Mouse (Mus musculus) erythroblast, embryonic 14.5 days (primary cell): Measurements from ENCODE around the gene Rnft2.

ENCODE experiments used
- GATA1 ChIP-seq: IDR thresholded peaks from 2 replicates; pipeline ENCODE4 v1.6.1; 2012; ENCODE audit warnings: low read length, inconsistent platforms, mixed read lengths
- TAL1 ChIP-seq: IDR thresholded peaks from 3 replicates; pipeline ENCODE4 v1.6.1; 2012; ENCODE audit warnings: low read length, inconsistent platforms, mixed read lengths

DNA sequence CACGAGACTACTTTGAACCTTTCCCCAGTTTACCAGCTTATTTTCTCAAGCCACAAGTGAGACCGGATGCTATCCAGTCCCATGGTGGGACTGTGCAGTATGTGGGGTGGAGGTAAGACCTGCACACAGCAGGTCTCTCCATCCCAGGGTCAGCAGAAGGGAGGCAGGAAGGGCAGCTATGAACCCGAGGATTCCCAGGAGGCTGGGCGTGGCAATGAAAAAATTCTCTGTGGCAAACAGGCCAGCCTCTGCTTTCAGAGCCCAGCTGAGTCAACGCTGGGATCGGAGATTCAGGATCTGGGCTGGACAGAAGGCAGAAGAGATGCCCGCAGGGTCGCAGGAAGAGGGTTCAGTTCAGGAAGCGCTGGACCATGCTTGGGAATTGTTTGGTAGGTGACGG lies 97.7 kb downstream of the Rnft2 start:
- no peak for TF ChIP-seq TAL1
- TF ChIP-seq GATA1 = no peak
